Mouse (Mus musculus) bone marrow, adult 2 months (tissue): ENCODE results near the gene Epha6. TPM values are rescaled to one million over a fixed set of nuclear protein-coding genes. Genes with fewer than 3 reads are reported as not detected.

Experiments
- H3K27ac ChIP-seq: fragments of 200-500 bp; 2 replicates; pipeline ENCODE4 v1.5.1; 2012; ENCODE audit warnings: low read depth, mild to moderate bottlenecking, control low read depth, inconsistent platforms, low read length; ENCODE audit not compliant: control insufficient read depth, poor library complexity, insufficient read depth
- H3K4me1 ChIP-seq: fragments of 200-500 bp; 2 replicates; pipeline ENCODE4 v1.6.1; 2011; ENCODE audit warnings: low read length; ENCODE audit not compliant: control insufficient read depth, insufficient read depth
- H3K4me3 ChIP-seq: fragments of 200-500 bp; replicated peaks from 2 replicates; pipeline ENCODE3; 2011; ENCODE audit warnings: mild to moderate bottlenecking, low read depth, low read length, control low read depth; ENCODE audit not compliant: control insufficient read depth
- CTCF ChIP-seq: fragments of 200-500 bp; IDR thresholded peaks from 2 replicates; pipeline ENCODE4 v1.5.1; 2011; ENCODE audit warnings: low read length, control low read depth; ENCODE audit not compliant: control insufficient read depth, insufficient read depth
- POLR2A ChIP-seq: fragments of 200-500 bp; IDR thresholded peaks from 2 replicates; pipeline ENCODE4 v1.6.1; 2011; ENCODE audit warnings: low read depth, mild to moderate bottlenecking, control low read depth, low read length, borderline replicate concordance; ENCODE audit not compliant: control insufficient read depth
- WGBS: fragments of 180-500 bp; shearing (Covaris S2); methylation state at CpG from one replicate; pipeline ENCODE4 v1.1.7; 2018; 5-methylcytosine and 5-hydroxymethylcytosine counted together
- polyA plus RNA-seq: library from polyadenylated mRNA; stranded (reverse); fragments of >200 nt; gene quantifications from 2 replicates; pipeline ENCODE4 v1.2.4, GENCODE M21; 2011; ENCODE audit warnings: low replicate concordance; ENCODE audit not compliant: missing spikeins, insufficient read depth, insufficient read length

Epha6 gene
- polyA plus RNA-seq, 1 experiment: not detected

DNA sequence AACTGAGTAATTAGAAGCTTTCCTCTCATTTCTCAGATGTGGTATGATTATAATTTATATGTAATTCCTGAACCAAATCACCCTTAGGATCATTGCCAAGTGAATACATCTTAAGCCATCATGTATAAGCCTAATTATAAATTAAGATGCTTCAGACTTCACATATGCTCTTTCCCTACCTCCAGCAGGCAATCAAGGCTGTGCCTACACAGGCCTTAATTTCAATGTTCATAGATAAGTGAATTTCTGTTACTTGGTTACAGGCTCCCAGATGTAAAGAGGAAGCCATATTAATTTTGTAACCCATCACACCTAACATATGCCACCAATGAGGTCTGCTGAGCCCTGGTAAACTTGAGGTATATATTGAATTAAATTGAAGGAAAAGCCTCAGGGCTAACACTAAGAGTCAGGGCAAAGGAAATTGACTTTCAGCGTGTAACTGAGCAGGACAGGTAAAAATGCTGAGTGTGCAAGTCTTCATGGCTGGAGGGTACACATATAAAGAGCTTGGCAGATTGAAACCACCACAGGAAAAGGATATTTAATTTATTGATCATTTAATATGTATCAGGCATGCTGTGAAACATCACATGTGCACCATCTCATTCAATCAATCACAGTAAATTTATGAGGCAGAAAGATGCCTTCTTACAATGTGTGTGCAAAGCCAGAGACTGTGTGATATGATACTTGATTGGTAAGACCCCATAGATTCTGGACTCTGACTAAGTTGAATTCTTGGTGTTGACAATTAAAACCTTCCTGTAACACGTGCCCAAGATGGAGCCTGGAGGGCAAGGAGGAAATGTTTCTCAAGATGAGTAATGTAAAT, 365.8 kb downstream of the Epha6 start:
- TF ChIP-seq CTCF (no peak), POLR2A (no peak)
- no peak overlapping the region for H3K27ac ChIP-seq
- no peaks in the 10 kb centered on the region for H3K4me1 ChIP-seq
- WGBS: 61% methylated on average over 2 of the region's 2 CpGs
- no peak overlapping the region for H3K4me3 ChIP-seq

DNA sequence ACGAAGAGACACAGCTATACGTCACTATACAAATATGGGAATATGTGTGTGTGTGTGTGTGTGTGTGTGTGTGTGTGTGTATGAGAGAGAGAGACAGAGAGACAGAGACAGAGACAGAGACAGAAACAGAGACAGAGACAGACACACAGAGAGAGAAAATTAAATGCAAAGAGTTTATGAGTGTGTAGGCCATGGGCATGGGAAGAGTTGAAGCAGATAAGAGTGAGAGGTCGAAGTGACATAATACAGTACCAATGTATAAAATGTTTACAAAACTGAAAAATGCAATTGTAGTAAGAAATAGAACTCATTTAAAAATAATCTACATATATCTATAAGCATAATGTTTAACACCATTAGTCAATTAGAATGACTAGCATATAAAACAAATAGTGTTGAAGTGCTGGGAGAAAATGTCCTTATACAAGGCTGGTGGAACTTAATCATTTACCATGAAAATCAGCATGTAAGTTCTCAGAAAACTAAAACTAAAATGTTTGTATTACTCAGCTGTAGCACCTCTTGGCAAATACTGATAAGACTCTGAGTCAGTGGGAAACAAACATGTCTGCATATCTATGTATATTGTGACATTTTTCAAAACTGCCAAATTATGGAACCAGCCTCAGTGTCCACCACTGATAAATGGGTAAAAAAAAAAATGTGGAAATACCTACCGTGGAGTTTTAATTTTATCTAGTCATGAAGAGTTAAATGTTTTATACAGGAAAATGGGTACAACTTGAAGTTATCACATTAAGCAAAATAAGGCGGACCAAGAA, 371.2 kb downstream of the Epha6 start:
- TF ChIP-seq POLR2A: no peak
- no peak for TF ChIP-seq CTCF
- 75% methylated on average over 5 of the region's 5 CpGs for WGBS

DNA sequence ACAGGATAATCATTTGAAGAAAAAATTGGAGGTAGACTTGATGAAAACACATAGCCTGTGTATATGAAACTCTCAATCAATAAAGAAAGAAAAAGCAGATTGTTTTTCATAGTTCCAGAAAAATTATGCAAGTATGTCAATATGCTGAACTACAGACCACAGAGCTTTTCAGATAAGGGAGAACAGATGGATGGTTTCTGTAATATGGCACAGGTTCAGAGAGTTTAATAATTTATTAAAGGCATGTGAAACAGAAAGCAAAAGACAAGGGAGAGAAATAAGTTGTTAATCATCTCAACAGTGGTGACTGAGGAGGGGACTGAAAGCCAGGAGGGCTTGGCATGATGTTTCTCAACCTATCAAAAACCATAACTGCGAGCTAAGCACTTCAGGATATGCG, 372.3 kb downstream of the Epha6 start:
- no peak for TF ChIP-seq POLR2A
- TF ChIP-seq CTCF: no peak
- Histone ChIP-seq H3K4me3 (no peak overlapping the region), H3K4me1 (no peaks in the 10 kb centered on the region), H3K27ac (no peak overlapping the region)
- 70% methylated on average over 2 of the region's 2 CpGs for WGBS

More for the DNA sequence above, 371.2 kb downstream of the Epha6 start:
- no peak overlapping the region for H3K4me3 ChIP-seq
- H3K4me1 ChIP-seq: no peaks in the 10 kb centered on the region
- H3K27ac ChIP-seq: no peak overlapping the region

DNA sequence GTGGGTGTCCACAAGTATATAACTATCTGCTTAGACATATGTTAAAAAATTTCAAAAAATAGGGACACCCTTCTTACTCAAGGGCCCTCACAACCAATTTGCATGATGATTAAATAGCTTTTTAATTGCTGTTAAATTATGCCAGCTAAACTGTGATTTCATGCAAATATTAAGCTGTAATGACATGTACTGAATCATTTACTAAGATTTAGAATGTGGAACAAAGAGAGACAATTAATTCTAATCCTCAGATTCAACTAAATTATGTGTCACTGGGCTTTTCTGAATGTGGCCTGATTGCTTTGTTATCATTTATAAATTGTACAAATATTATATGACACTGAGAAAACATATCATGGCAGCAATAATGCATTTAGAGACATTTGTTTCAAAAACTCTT, 396.2 kb downstream of the Epha6 start:
- Histone ChIP-seq H3K4me1 (no peaks in the 10 kb centered on the region), H3K4me3 (no peak overlapping the region), H3K27ac (no peak overlapping the region)
- TF ChIP-seq CTCF (no peak), POLR2A (no peak)

DNA sequence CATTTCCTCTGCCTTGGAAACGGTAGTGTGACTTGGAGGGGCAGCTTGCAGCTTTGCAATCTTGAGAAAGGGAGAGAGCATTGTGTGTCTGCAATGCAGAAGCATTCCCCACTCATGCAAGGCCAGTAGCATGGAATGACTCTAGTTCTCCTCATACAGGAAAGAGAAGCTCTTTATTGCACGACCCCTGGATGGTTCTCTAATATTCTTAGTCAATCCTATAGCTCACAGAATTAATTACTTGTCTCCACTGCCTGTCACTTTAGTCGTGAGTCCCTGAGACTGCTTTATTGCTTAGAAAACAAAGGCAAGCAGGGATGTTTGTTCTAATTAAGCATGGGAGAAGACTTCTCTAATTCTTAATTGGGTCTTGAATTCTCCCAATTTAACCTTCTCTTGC, 429.8 kb downstream of the Epha6 start:
- Histone ChIP-seq H3K27ac (no peak overlapping the region), H3K4me3 (no peak overlapping the region), H3K4me1 (no peaks in the 10 kb centered on the region)
- no peak for TF ChIP-seq CTCF
- TF ChIP-seq POLR2A: no peak
- 31% methylated on average over 3 of the region's 3 CpGs for WGBS

DNA sequence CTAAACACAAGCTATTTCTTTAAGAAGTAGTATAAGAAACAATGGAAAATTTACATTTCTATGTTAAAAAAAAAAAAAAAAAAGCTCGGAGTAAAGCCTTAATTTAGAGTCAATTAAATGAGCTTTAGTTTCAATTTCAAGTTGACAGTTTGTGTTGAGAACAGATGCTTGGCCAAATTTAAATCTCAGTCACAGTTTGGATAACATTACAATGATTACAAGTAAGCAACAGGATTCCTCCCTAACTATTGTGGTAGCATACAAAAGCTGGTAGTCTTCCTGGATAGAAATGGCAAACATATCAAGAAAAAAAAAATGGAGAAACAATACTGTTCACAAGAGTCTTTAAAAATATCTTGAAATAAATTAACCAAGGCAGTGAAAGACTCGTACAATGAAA, 452.9 kb downstream of the Epha6 start:
- Histone ChIP-seq H3K4me1 (no peaks in the 10 kb centered on the region), H3K4me3 (no peak overlapping the region), H3K27ac (no peak overlapping the region)
- TF ChIP-seq CTCF: no peak
- no peak for TF ChIP-seq POLR2A
- WGBS: 67% methylated on average over 2 of the region's 2 CpGs

DNA sequence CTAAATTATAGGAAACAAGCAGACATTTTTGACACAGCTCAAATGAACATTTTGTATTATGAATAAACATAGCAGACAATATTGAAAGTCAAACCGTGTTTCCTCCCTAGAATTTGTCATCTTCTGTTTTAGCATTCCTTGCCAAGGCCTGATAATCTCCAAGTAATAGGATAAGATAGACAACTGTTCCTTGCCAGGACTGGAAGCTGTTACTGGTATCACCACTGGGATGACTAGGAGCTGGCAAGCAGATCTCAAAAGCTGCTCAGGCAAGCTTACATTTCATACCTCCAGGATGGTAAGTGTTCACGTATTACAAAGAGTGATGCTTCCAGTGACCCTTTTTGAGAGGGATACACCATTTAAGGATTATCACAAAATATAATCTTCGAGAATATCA, 461.0 kb downstream of the Epha6 start:
- WGBS: 63% methylated on average over 3 of the region's 3 CpGs
- no peak overlapping the region for H3K27ac ChIP-seq
- no peak overlapping the region for H3K4me3 ChIP-seq

DNA sequence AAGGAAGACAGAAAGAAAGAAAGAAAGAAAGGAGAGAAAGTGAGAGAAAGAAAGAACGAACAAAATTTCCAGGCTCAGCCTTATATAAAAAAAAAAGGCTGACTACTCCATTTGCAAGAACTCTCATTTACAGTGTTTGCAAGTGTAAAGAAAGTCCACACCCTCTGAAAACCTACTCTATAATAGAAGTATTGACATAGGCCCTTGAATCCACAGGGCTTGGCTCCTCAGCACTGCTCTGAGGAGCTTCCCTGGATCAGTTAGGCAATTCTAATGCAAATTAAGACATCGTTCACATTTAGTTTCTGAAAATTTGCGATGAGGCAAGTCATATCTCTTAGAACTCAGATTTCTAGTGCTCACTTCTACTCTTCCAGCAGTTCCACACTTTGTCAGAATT, 483.9 kb downstream of the Epha6 start:
- no peaks in the 10 kb centered on the region for H3K4me1 ChIP-seq
- no peak overlapping the region for H3K4me3 ChIP-seq
- no peak overlapping the region for H3K27ac ChIP-seq
- TF ChIP-seq CTCF: no peak
- TF ChIP-seq POLR2A: no peak
- 74% methylated on average over 3 of the region's 3 CpGs for WGBS

More for the DNA sequence above, 461.0 kb downstream of the Epha6 start:
- H3K4me1 ChIP-seq: no peaks in the 10 kb centered on the region
- no peak for TF ChIP-seq CTCF
- TF ChIP-seq POLR2A: no peak
